Mouse (Mus musculus) kidney, postnatal 36 days (tissue): ENCODE data around the gene Ttc28.
"Not testable (repeated sequence)": the region's sequence is repeated elsewhere in the genome, so short reads cannot be mapped to it uniquely, and the experiment has no call there.

Experiments used
- DNase-seq, 2 experiments: peaks; one replicate each; pipeline ENCODE4 v3.0.0; 2021 to 2022; ENCODE audit warnings: mixed read lengths in 2 of 2

Ttc28 gene

GRCm38 (mm10) chr5:110879584-110880374 is at the start of gene Ttc28:
Gene Ttc28, plus strand, starts transcription at chr5:110879803.
- peak; percentile 82 to 93 for DNase-seq

GRCm38 (mm10) chr5:110831036-110831720 is 48.4 kb upstream of the Ttc28 start:
- DNase-seq: no peak

- DNase-seq: peak; percentile 33 to 73
Observed at GRCm38 (mm10) chr5:110835959-110836358, 43.6 kb upstream of the Ttc28 start.

- not testable (repeated sequence) for DNase-seq
Observed at GRCm38 (mm10) chr5:110838016-110838415, 41.6 kb upstream of the Ttc28 start.

GRCm38 (mm10) chr5:110839038-110839677 is 40.4 kb upstream of the Ttc28 start:
- no peak for DNase-seq

- peak; percentile 98 to 99 for DNase-seq
Observed at GRCm38 (mm10) chr5:110839678-110840365, 39.8 kb upstream of the Ttc28 start, which contains the start of the genes Hscb and Chek2. Gene Hscb, minus strand, starts transcription at chr5:110839777. Gene Chek2, plus strand, starts transcription at chr5:110839979.

- peak; percentile 31 to 77 for DNase-seq
Observed at GRCm38 (mm10) chr5:110840465-110840864, 39.1 kb upstream of the Ttc28 start.

GRCm38 (mm10) chr5:110841046-110841862 is 38.3 kb upstream of the Ttc28 start:
- DNase-seq: no peak

- DNase-seq: no peak
Observed at GRCm38 (mm10) chr5:110852990-110853389, 26.6 kb upstream of the Ttc28 start.

GRCm38 (mm10) chr5:110857091-110857490 is 22.5 kb upstream of the Ttc28 start:
- peak; percentile 31 to 40 for DNase-seq

- DNase-seq: peak; percentile 80 to 86
Observed at GRCm38 (mm10) chr5:110859013-110859650, 20.5 kb upstream of the Ttc28 start.

GRCm38 (mm10) chr5:110860445-110860844 is 19.2 kb upstream of the Ttc28 start:
- peak in 1 of 2 experiments; percentile 10 for DNase-seq

- no peak for DNase-seq
Observed at GRCm38 (mm10) chr5:110868460-110868859, 11.1 kb upstream of the Ttc28 start.

GRCm38 (mm10) chr5:110869242-110869669 is 10.3 kb upstream of the Ttc28 start:
- DNase-seq: no peak

GRCm38 (mm10) chr5:110873160-110873559 is 6.4 kb upstream of the Ttc28 start:
- no peak for DNase-seq

- peak in 1 of 2 experiments; percentile 19 for DNase-seq
Observed at GRCm38 (mm10) chr5:110874711-110875110, 4.9 kb upstream of the Ttc28 start.

- no peak for DNase-seq
Observed at GRCm38 (mm10) chr5:110875286-110875685, 4.3 kb upstream of the Ttc28 start.

GRCm38 (mm10) chr5:110877666-110878505 is 1.7 kb upstream of the Ttc28 start:
- no peak for DNase-seq

- not testable (repeated sequence) for DNase-seq
Observed at GRCm38 (mm10) chr5:110878526-110878925, 1.1 kb upstream of the Ttc28 start.

GRCm38 (mm10) chr5:110879042-110879441 is 561 bp upstream of the Ttc28 start:
- DNase-seq: no peak
